ENCODE assay signal across 14 mouse cellular contexts in genomic region chr11:117551926-117552325, GRCm38 (mm10).
DNase-seq lines count a peak whose midpoint lies in the region; ATAC-seq and TF ChIP-seq lines count a peak whose summit lies in the region.
"Had no signal": no experiment of that assay in that cellular context is flagged by ENCODE, and none has a peak within 500 bp of the region (broad histone marks: within the 10 kb centered on the region; RNA-seq: fewer than 3 reads in every experiment).

No protein-coding gene starts in this region.

- ATAC-seq in forebrain, embryonic 14.5 days = no peak
- ATAC-seq in forebrain, embryonic 11.5 days (replicated peaks; ENCODE audit: low FRiP score) = no peak
- ATAC-seq in megakaryocyte, adult 5-6 weeks (ENCODE audit: poor library complexity, severe bottlenecking) = no peak
- ATAC-seq: activated CD4-positive, CD25-positive, alpha-beta regulatory T cell, adult 4 months had no signal

- no peak overlapping the region for H3K27ac ChIP-seq in forebrain, embryonic 14.5 days (ENCODE audit: low read depth, low read length)
- no peak overlapping the region for H3K27ac ChIP-seq in forebrain, embryonic 11.5 days (ENCODE audit: low read depth, low read length)
- no peak overlapping the region for H3K27ac ChIP-seq in left cerebral cortex, adult 2 months
- no peak overlapping the region for H3K27ac ChIP-seq in heart, embryonic 10.5 days
- H3K27ac ChIP-seq: embryonic facial prominence, embryonic 12.5 days; neural tube, embryonic 13.5 days had no signal

- no peak overlapping the region for H3K9ac ChIP-seq in forebrain, embryonic 14.5 days (ENCODE audit: low read length)
- no peak overlapping the region for H3K9ac ChIP-seq in forebrain, embryonic 11.5 days (ENCODE audit: low read length)
- H3K9ac ChIP-seq: embryonic facial prominence, embryonic 12.5 days; neural tube, embryonic 13.5 days had no signal

- DNase-seq in forebrain, embryonic 14.5 days (ENCODE audit: low spot score) = peak; percentile 36
- DNase-seq in forebrain, embryonic 11.5 days (ENCODE audit: low spot score) = no peak
- DNase-seq in layer of hippocampus, adult 8-10 months (ENCODE audit: low spot score in 2 of 2) = peak; percentile 52 to 66
- DNase-seq in layer of hippocampus, adult 9-10 months (ENCODE audit: low spot score) = no peak
- peak; percentile 56 for DNase-seq in brain, adult 2 months (ENCODE audit: low read depth, low spot score)
- DNase-seq in left cerebral cortex, adult 2 months (ENCODE audit: extremely low spot score in 1 of 2, low spot score in 2 of 2) = peak; percentile 29 to 40
- DNase-seq in heart, embryonic 10.5 days (ENCODE audit: low spot score) = no peak
- DNase-seq: lung, postnatal 4 days; spleen, adult 18-20 months had no signal

- intact Hi-C loops in left cerebral cortex, adult 2 months (cut with DNase I) = no loop called here

- no peaks in the 10 kb centered on the region for H3K9me3 ChIP-seq in forebrain, embryonic 14.5 days (replicated peaks; ENCODE audit: control insufficient read depth, low read length)
- no peaks in the 10 kb centered on the region for H3K9me3 ChIP-seq in forebrain, embryonic 11.5 days (ENCODE audit: control insufficient read depth, low read length)
- H3K9me3 ChIP-seq in heart, embryonic 10.5 days = no peaks in the 10 kb centered on the region
- H3K9me3 ChIP-seq: embryonic facial prominence, embryonic 12.5 days; neural tube, embryonic 13.5 days had no signal

- no peak overlapping the region for H3K4me3 ChIP-seq in forebrain, embryonic 14.5 days (ENCODE audit: low read depth, low read length)
- H3K4me3 ChIP-seq in forebrain, embryonic 11.5 days (ENCODE audit: low read depth, low read length) = no peak overlapping the region
- H3K4me3 ChIP-seq in left cerebral cortex, adult 2 months = no peak overlapping the region
- H3K4me3 ChIP-seq in heart, embryonic 10.5 days = no peak overlapping the region
- H3K4me3 ChIP-seq: embryonic facial prominence, embryonic 12.5 days; neural tube, embryonic 13.5 days had no signal

- H3K27me3 ChIP-seq in forebrain, embryonic 14.5 days (replicated peaks; ENCODE audit: control insufficient read depth, insufficient read depth, low read length) = no peaks in the 10 kb centered on the region
- no peaks in the 10 kb centered on the region for H3K27me3 ChIP-seq in forebrain, embryonic 11.5 days (ENCODE audit: control insufficient read depth, insufficient read depth, low read length)
- peaks cover 25% of the 10 kb centered on the region; the same call in 1 of the 2 replicates for H3K27me3 ChIP-seq in heart, embryonic 10.5 days (ENCODE audit: insufficient read depth, poor library complexity, severe bottlenecking)
- H3K27me3 ChIP-seq: embryonic facial prominence, embryonic 12.5 days; neural tube, embryonic 13.5 days had no signal

- WGBS in forebrain, embryonic 14.5 days = 87% methylated on average over 5 of the region's 5 CpGs
- WGBS in forebrain, embryonic 11.5 days = 91% methylated on average over 5 of the region's 5 CpGs
- 92% methylated on average over 5 of the region's 5 CpGs for WGBS in heart, embryonic 10.5 days

- no peak for TF ChIP-seq CTCF in left cerebral cortex, adult 2 months (IDR thresholded peaks at IDR 0.05)

- H3K36me3 ChIP-seq in forebrain, embryonic 14.5 days (ENCODE audit: control insufficient read depth, insufficient read depth, low read length) = no peaks in the 10 kb centered on the region
- H3K36me3 ChIP-seq in forebrain, embryonic 11.5 days (ENCODE audit: control insufficient read depth, insufficient read depth, low read length) = no peaks in the 10 kb centered on the region
- H3K36me3 ChIP-seq in heart, embryonic 10.5 days = no peaks in the 10 kb centered on the region
- H3K36me3 ChIP-seq: embryonic facial prominence, embryonic 12.5 days; neural tube, embryonic 13.5 days had no signal

- H3K4me1 ChIP-seq in forebrain, embryonic 14.5 days (ENCODE audit: control insufficient read depth, insufficient read depth, low read length) = no peaks in the 10 kb centered on the region
- no peaks in the 10 kb centered on the region for H3K4me1 ChIP-seq in forebrain, embryonic 11.5 days (replicated peaks; ENCODE audit: control insufficient read depth, insufficient read depth, low read length)
- 0 out of 2 replicates have a peak, but pooled peaks cover 4% of the 10 kb centered on the region for H3K4me1 ChIP-seq in heart, embryonic 10.5 days
- H3K4me1 ChIP-seq: embryonic facial prominence, embryonic 12.5 days; neural tube, embryonic 13.5 days had no signal

- H3K4me2 ChIP-seq in forebrain, embryonic 14.5 days (ENCODE audit: low read length) = no peak overlapping the region
- no peak overlapping the region for H3K4me2 ChIP-seq in forebrain, embryonic 11.5 days (ENCODE audit: low read depth, low read length, severe bottlenecking)
- H3K4me2 ChIP-seq: embryonic facial prominence, embryonic 12.5 days; heart, embryonic 11.5 days; neural tube, embryonic 13.5 days had no signal

Comparison
In these comparisons a context has a peak if more than half of its experiments do, and no peak if none do; other contexts are left out.
1. DNase-seq: peak in forebrain, embryonic 14.5 days (single experiment), layer of hippocampus, adult 8-10 months (2 of 2), brain, adult 2 months (single experiment) and left cerebral cortex, adult 2 months (2 of 2); none in forebrain, embryonic 11.5 days (single experiment), layer of hippocampus, adult 9-10 months (single experiment) and heart, embryonic 10.5 days (single experiment).